Mouse (Mus musculus) midbrain, embryonic 11.5 days (tissue): ENCODE measurements around the gene Adgrg6. TPM values are rescaled to one million over a fixed set of nuclear protein-coding genes. Genes with fewer than 3 reads are reported as not detected.

Source experiments
- ATAC-seq: fragments of 200-750 bp; cut with Nextera tagmentation; 2 replicates; pipeline ENCODE4 v1.8.0; 2017; ENCODE audit warnings: moderate TSS enrichment, moderate library complexity; ENCODE audit not compliant: low FRiP score
- DNase-seq: peaks from one replicate; pipeline ENCODE4 v3.0.0; 2015; ENCODE audit warnings: low spot score; ENCODE audit errors: missing footprints
- H3K27ac ChIP-seq: fragments of 300-500 bp; sonication (generic); 2 replicates; pipeline ENCODE4 v1.5.1; 2014; ENCODE audit warnings: low read depth, low read length
- H3K27me3 ChIP-seq: fragments of 300-500 bp; sonication (generic); 2 replicates; pipeline ENCODE4 v1.6.1; 2014; ENCODE audit warnings: mild to moderate bottlenecking, low read length, moderate library complexity, mixed read lengths; ENCODE audit not compliant: control insufficient read depth, insufficient read depth
- H3K36me3 ChIP-seq: fragments of 300-500 bp; sonication (generic); 2 replicates; pipeline ENCODE4 v1.6.1; 2014; ENCODE audit warnings: mild to moderate bottlenecking, low read length, moderate library complexity, mixed read lengths; ENCODE audit not compliant: control insufficient read depth, insufficient read depth
- H3K4me1 ChIP-seq: fragments of 300-500 bp; sonication (generic); 2 replicates; pipeline ENCODE4 v1.6.1; 2014; ENCODE audit warnings: low read length; ENCODE audit not compliant: control insufficient read depth, insufficient read depth
- H3K4me2 ChIP-seq: fragments of 300-500 bp; sonication (generic); 2 replicates; pipeline ENCODE4 v1.6.1; 2014; ENCODE audit warnings: mild to moderate bottlenecking, moderate library complexity
- H3K4me3 ChIP-seq: fragments of 300-500 bp; sonication (generic); 2 replicates; pipeline ENCODE4 v1.5.1; 2014; ENCODE audit warnings: low read depth, low read length
- H3K9ac ChIP-seq: fragments of 300-500 bp; sonication (generic); 2 replicates; pipeline ENCODE4 v1.6.1; 2014; ENCODE audit warnings: low read length
- H3K9me3 ChIP-seq: fragments of 300-500 bp; sonication (generic); 2 replicates; pipeline ENCODE4 v1.6.1; 2016; ENCODE audit warnings: low read length; ENCODE audit not compliant: control insufficient read depth
- WGBS: fragments of 180-500 bp; shearing (Covaris S2); extraction: QIAGEN DNeasy Blood & Tissue Kit; methylation state at CpG from one replicate; pipeline ENCODE4 v1.1.7; 2014; 5-methylcytosine and 5-hydroxymethylcytosine counted together
- polyA plus RNA-seq: library from polyadenylated mRNA; unstranded; fragments of >200 nt; fragmentation: Nextera tagmentation; extraction: Ambion mirVana; gene quantifications from 2 replicates; pipeline ENCODE4 v1.2.1, GENCODE M21; 2014

Adgrg6 gene
- polyA plus RNA-seq, 1 experiment from 2014 or later: 1.2 TPM

- DNase-seq (no peak), ATAC-seq (no peak)
- Histone ChIP-seq H3K9me3 (no peaks in the 10 kb centered on the region), H3K27ac (no peak overlapping the region), H3K36me3 (no peaks in the 10 kb centered on the region), H3K27me3 (no peaks in the 10 kb centered on the region), H3K9ac (no peak overlapping the region), H3K4me1 (no peaks in the 10 kb centered on the region), H3K4me2 (no peak overlapping the region), H3K4me3 (no peak overlapping the region)
- 83% methylated on average over 2 of the region's 2 CpGs for WGBS
These were observed 69.8 kb downstream of the Adgrg6 start for GRCm38 (mm10) chr10:14475641-14476040.

- ATAC-seq (no peak), DNase-seq (no peak)
- Histone ChIP-seq H3K9me3 (no peaks in the 10 kb centered on the region), H3K36me3 (no peaks in the 10 kb centered on the region), H3K27ac (no peak overlapping the region), H3K27me3 (no peaks in the 10 kb centered on the region), H3K4me3 (no peak overlapping the region), H3K4me1 (no peaks in the 10 kb centered on the region), H3K4me2 (no peak overlapping the region), H3K9ac (no peak overlapping the region)
- 87% methylated on average over 8 of the region's 8 CpGs for WGBS
These were observed 70.7 kb downstream of the Adgrg6 start for GRCm38 (mm10) chr10:14474541-14475305.

- Histone ChIP-seq H3K9ac (no peak overlapping the region), H3K27ac (no peak overlapping the region), H3K27me3 (no peaks in the 10 kb centered on the region), H3K4me1 (no peaks in the 10 kb centered on the region), H3K4me2 (no peak overlapping the region), H3K36me3 (no peaks in the 10 kb centered on the region), H3K4me3 (no peak overlapping the region), H3K9me3 (no peaks in the 10 kb centered on the region)
- ATAC-seq (no peak), DNase-seq (no peak)
- 59% methylated on average over 5 of the region's 5 CpGs for WGBS
These were observed 74.4 kb downstream of the Adgrg6 start for GRCm38 (mm10) chr10:14471039-14471550.

- H3K9me3 ChIP-seq: no peaks in the 10 kb centered on the region
- no peak overlapping the region for H3K27ac ChIP-seq
- DNase-seq (no peak), ATAC-seq (no peak)
- H3K27me3 ChIP-seq: no peaks in the 10 kb centered on the region
- WGBS: 91% methylated on average over 10 of the region's 10 CpGs
- no peaks in the 10 kb centered on the region for H3K36me3 ChIP-seq
- H3K4me1 ChIP-seq: no peaks in the 10 kb centered on the region
- H3K9ac ChIP-seq: no peak overlapping the region
- no peak overlapping the region for H3K4me3 ChIP-seq
- H3K4me2 ChIP-seq: no peak overlapping the region
These were observed 76.8 kb downstream of the Adgrg6 start for GRCm38 (mm10) chr10:14468623-14469022.

- no peaks in the 10 kb centered on the region for H3K9me3 ChIP-seq
- no peak overlapping the region for H3K27ac ChIP-seq
- DNase-seq (no peak), ATAC-seq (no peak)
- H3K36me3 ChIP-seq: no peaks in the 10 kb centered on the region
- no peaks in the 10 kb centered on the region for H3K4me1 ChIP-seq
- no peak overlapping the region for H3K4me3 ChIP-seq
- 92% methylated on average over 4 of the region's 4 CpGs for WGBS
- no peak overlapping the region for H3K9ac ChIP-seq
- no peaks in the 10 kb centered on the region for H3K27me3 ChIP-seq
- no peak overlapping the region for H3K4me2 ChIP-seq
These were observed 81.5 kb downstream of the Adgrg6 start for GRCm38 (mm10) chr10:14463796-14464511.

- no peak for DNase-seq
- H3K27me3 ChIP-seq: no peaks in the 10 kb centered on the region
- WGBS: 89% methylated on average over 4 of the region's 4 CpGs
- H3K4me2 ChIP-seq: no peak overlapping the region
- no peak overlapping the region for H3K27ac ChIP-seq
- no peaks in the 10 kb centered on the region for H3K9me3 ChIP-seq
- H3K36me3 ChIP-seq: no peaks in the 10 kb centered on the region
- no peaks in the 10 kb centered on the region for H3K4me1 ChIP-seq
- no peak overlapping the region for H3K4me3 ChIP-seq
- H3K9ac ChIP-seq: no peak overlapping the region
- ATAC-seq: no peak
These were observed 84.4 kb downstream of the Adgrg6 start for GRCm38 (mm10) chr10:14460933-14461514.

- Histone ChIP-seq H3K27me3 (no peaks in the 10 kb centered on the region), H3K4me3 (no peak overlapping the region), H3K4me2 (no peak overlapping the region), H3K4me1 (no peaks in the 10 kb centered on the region), H3K9me3 (no peaks in the 10 kb centered on the region), H3K27ac (no peak overlapping the region), H3K9ac (no peak overlapping the region), H3K36me3 (no peaks in the 10 kb centered on the region)
- ATAC-seq: no peak
- DNase-seq: no peak
- WGBS: 69% methylated on average over 5 of the region's 5 CpGs
These were observed 85.1 kb downstream of the Adgrg6 start for GRCm38 (mm10) chr10:14460252-14460932.

- H3K36me3 ChIP-seq: no peaks in the 10 kb centered on the region
- no peak overlapping the region for H3K9ac ChIP-seq
- H3K4me1 ChIP-seq: no peaks in the 10 kb centered on the region
- H3K4me2 ChIP-seq: no peak overlapping the region
- ATAC-seq (no peak), DNase-seq (no peak)
- no peak overlapping the region for H3K4me3 ChIP-seq
- WGBS: 85% methylated on average over 7 of the region's 7 CpGs
- no peak overlapping the region for H3K27ac ChIP-seq
- H3K9me3 ChIP-seq: no peaks in the 10 kb centered on the region
- no peaks in the 10 kb centered on the region for H3K27me3 ChIP-seq
These were observed 85.6 kb downstream of the Adgrg6 start for GRCm38 (mm10) chr10:14459819-14460218.
